Mouse (Mus musculus): Measurements from ENCODE around the gene Ndufa3.

Ndufa3 gene

GRCm38 (mm10) chr7:3666921-3667391 lies 49.8 kb downstream of the Ndufa3 start:
- DNase-seq (ENCODE audit: low read depth, low spot score): no peak
